9 mouse cellular contexts compared by ENCODE assay signal in the genomic region with DNA sequence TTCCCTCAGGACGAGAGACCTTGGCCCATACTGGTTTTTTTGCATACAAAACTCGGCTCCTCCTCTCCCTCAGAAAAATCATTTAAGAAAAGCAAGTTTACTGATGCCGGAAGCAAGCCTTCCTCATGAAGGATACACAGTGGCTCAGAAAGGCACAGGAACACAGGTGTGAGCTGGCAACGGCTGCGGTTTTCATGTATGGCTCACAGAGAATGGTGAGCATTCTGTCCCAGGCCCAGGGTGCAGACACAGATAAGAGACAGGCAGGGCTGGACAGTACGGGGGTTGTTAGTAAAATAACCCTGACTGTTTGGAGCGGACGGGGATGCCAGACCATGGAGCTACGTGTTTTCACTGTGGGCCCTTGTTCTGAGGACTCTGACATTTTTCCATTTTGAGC. TPM values are rescaled to one million over a fixed set of nuclear protein-coding genes. Genes with fewer than 3 reads are reported as not detected.
DNase-seq lines count a peak whose midpoint lies in the region; ATAC-seq and TF ChIP-seq lines count a peak whose summit lies in the region.
"Had no signal": no experiment of that assay in that cellular context is flagged by ENCODE, and none has a peak within 500 bp of the region (broad histone marks: within the 10 kb centered on the region; RNA-seq: fewer than 3 reads in every experiment).

No protein-coding gene starts in this region.

- no peak overlapping the region for H3K4me3 ChIP-seq in midbrain, embryonic 14.5 days (replicated peaks; ENCODE audit: low read depth, low read length)
- no peak overlapping the region for H3K4me3 ChIP-seq in midbrain, postnatal 0 days (ENCODE audit: low read depth, low read length)
- no peak overlapping the region for H3K4me3 ChIP-seq in hindbrain, embryonic 15.5 days

- H3K9ac ChIP-seq in midbrain, embryonic 14.5 days (replicated peaks; ENCODE audit: low read length) = no peak overlapping the region
- H3K9ac ChIP-seq in midbrain, postnatal 0 days (replicated peaks; ENCODE audit: low read length, poor library complexity, severe bottlenecking) = no peak overlapping the region
- H3K9ac ChIP-seq in hindbrain, embryonic 15.5 days = 0 out of 2 replicates have a peak overlapping the region, but pooled peaks have one; percentile 13

- H3K4me2 ChIP-seq in midbrain, embryonic 14.5 days (ENCODE audit: low read length) = no peak overlapping the region
- no peak overlapping the region for H3K4me2 ChIP-seq in midbrain, postnatal 0 days (ENCODE audit: low read depth, low read length, poor library complexity, severe bottlenecking)
- no peak overlapping the region; the same call in 1 of the 2 replicates for H3K4me2 ChIP-seq in hindbrain, embryonic 15.5 days

- H3K27me3 ChIP-seq in midbrain, embryonic 14.5 days (ENCODE audit: control insufficient read depth, insufficient read depth, low read length) = no peaks in the 10 kb centered on the region
- H3K27me3 ChIP-seq in midbrain, postnatal 0 days (ENCODE audit: insufficient read depth, low read length) = no peaks in the 10 kb centered on the region
- no peaks in the 10 kb centered on the region for H3K27me3 ChIP-seq in hindbrain, embryonic 15.5 days

- TF ChIP-seq CTCF in midbrain, postnatal 0 days (IDR thresholded peaks at IDR 0.05) = no peak

- DNase-seq in cerebellum, postnatal 25 days = peak; percentile 38 to 47
- DNase-seq in cerebellum, postnatal 4 days (ENCODE audit: low spot score in 2 of 2) = no peak
- no peak for DNase-seq in midbrain, embryonic 14.5 days
- no peak for DNase-seq in midbrain, postnatal 0 days (ENCODE audit: low spot score)
- DNase-seq in thymus, postnatal 25 days = peak; percentile 77
- no peak for DNase-seq in frontal cortex, postnatal 25 days (ENCODE audit: low spot score in 2 of 2)
- DNase-seq in lung, postnatal 14 days = no peak

- 87% methylated on average over 9 of the region's 9 CpGs for WGBS in midbrain, embryonic 14.5 days
- 83% methylated on average over 9 of the region's 9 CpGs for WGBS in midbrain, postnatal 0 days
- 69% methylated on average over 9 of the region's 9 CpGs for WGBS in hindbrain, embryonic 15.5 days

- H3K4me1 ChIP-seq in midbrain, embryonic 14.5 days (ENCODE audit: control insufficient read depth, insufficient read depth, low read length) = peaks cover 14% of the 10 kb centered on the region
- H3K4me1 ChIP-seq in midbrain, postnatal 0 days (ENCODE audit: insufficient read depth, low read length) = peaks cover 9% of the 10 kb centered on the region; the same call in 1 of the 2 replicates
- H3K4me1 ChIP-seq in hindbrain, embryonic 15.5 days (replicated peaks) = peaks cover 46% of the 10 kb centered on the region

- ATAC-seq in midbrain, embryonic 14.5 days (ENCODE audit: low FRiP score, low TSS enrichment) = no peak
- no peak for ATAC-seq in midbrain, postnatal 0 days (ENCODE audit: low FRiP score)
- no peak for ATAC-seq in hindbrain, embryonic 15.5 days (ENCODE audit: low FRiP score, low read depth)

- peaks cover 12% of the 10 kb centered on the region for H3K36me3 ChIP-seq in midbrain, embryonic 14.5 days (ENCODE audit: control insufficient read depth, insufficient read depth, low read length)
- peaks cover 8% of the 10 kb centered on the region for H3K36me3 ChIP-seq in midbrain, postnatal 0 days (ENCODE audit: insufficient read depth, low read length)
- H3K36me3 ChIP-seq in hindbrain, embryonic 15.5 days = peaks cover 9% of the 10 kb centered on the region; the same call in 1 of the 2 replicates

- H3K27ac ChIP-seq in midbrain, embryonic 14.5 days (replicated peaks; ENCODE audit: low read depth, low read length) = 0 out of 2 replicates have a peak overlapping the region, but pooled peaks have one; percentile 9
- no peak overlapping the region for H3K27ac ChIP-seq in midbrain, postnatal 0 days (ENCODE audit: low read depth, low read length)
- H3K27ac ChIP-seq in hindbrain, embryonic 15.5 days (replicated peaks) = peak overlapping the region; percentile 50
- H3K27ac ChIP-seq: kidney, postnatal 0 days had no signal

- no peaks in the 10 kb centered on the region for H3K9me3 ChIP-seq in midbrain, embryonic 14.5 days (ENCODE audit: control insufficient read depth, low read length)
- no peaks in the 10 kb centered on the region for H3K9me3 ChIP-seq in midbrain, postnatal 0 days (ENCODE audit: low read length)
- H3K9me3 ChIP-seq in hindbrain, embryonic 15.5 days = no peaks in the 10 kb centered on the region

RNA-seq across cellular contexts. Expression of gene Setd7, which starts 6.6 kb away (rescaled TPM):
- polyA plus RNA-seq in midbrain, embryonic 14.5 days (2014; fragmentation: Nextera tagmentation; extraction: Ambion mirVana) = 3.4 and 3.6 TPM in 2 replicates
- total RNA-seq in midbrain, postnatal 0 days (2014; rRNA removed) = 11.7 and 16.1 TPM in 2 replicates
- 1.1 and 2.7 TPM in 2 replicates for polyA plus RNA-seq in midbrain, postnatal 0 days (2015; fragmentation: Nextera tagmentation; extraction: Ambion mirVana)
- polyA plus RNA-seq in hindbrain, embryonic 15.5 days (2015; fragmentation: Nextera tagmentation; extraction: Ambion mirVana) = 2.6 and 2.9 TPM in 2 replicates

Comparison
In these comparisons a context has a peak if more than half of its experiments do, and no peak if none do; other contexts are left out.
1. DNase-seq: peak in cerebellum, postnatal 25 days (2 of 2) and thymus, postnatal 25 days (single experiment); none in cerebellum, postnatal 4 days (0 of 2), midbrain, embryonic 14.5 days (single experiment), midbrain, postnatal 0 days (single experiment), frontal cortex, postnatal 25 days (0 of 2) and lung, postnatal 14 days (single experiment).